Mouse (Mus musculus): Measurements from ENCODE around the gene Ttc7b.

GRCm38 (mm10) chr12:100491967-100492611, 28.5 kb downstream of the Ttc7b start:
- TF ChIP-seq CTCF (IDR thresholded peaks at IDR 0.05; ENCODE audit: borderline replicate concordance, insufficient read depth, low read length) (no peak), POLR2A (IDR thresholded peaks at IDR 0.05; ENCODE audit: low read depth, low read length) (no peak)

Data from embryonic fibroblast, embryonic 13.5 days (primary cell).